Mouse (Mus musculus): ENCODE results near the gene Gm3115. TPM values are rescaled to one million over a fixed set of nuclear protein-coding genes. Genes with fewer than 3 reads are reported as not detected.
"Not testable (repeated sequence)": the region's sequence is repeated elsewhere in the genome, so short reads cannot be mapped to it uniquely, and the experiment has no call there.

Gene Gm3115
- polyA plus RNA-seq (2016; fragmentation: Nextera tagmentation; extraction: Ambion mirVana), result not detected in 2 replicates

- not testable (repeated sequence) for H3K36me3 ChIP-seq; H3K4me3 ChIP-seq; H3K4me2 ChIP-seq; H3K27ac ChIP-seq; ATAC-seq; H3K9ac ChIP-seq; H3K4me1 ChIP-seq; H3K9me3 ChIP-seq (replicated peaks); H3K27me3 ChIP-seq (replicated peaks)
- 33% methylated on average over 3 of the region's 3 CpGs for WGBS (ENCODE audit: insufficient replicate concordance)
Observed at GRCm38 (mm10) chr14:4083820-4084219, at the start of gene Gm3115. TSS of gene Gm3115 (plus strand) at chr14:4084120.

- H3K4me2 ChIP-seq, result peak within 1 kb of the TSS; percentile 41
- H3K27me3 ChIP-seq (replicated peaks); H3K36me3 ChIP-seq; ATAC-seq; H3K9ac ChIP-seq; H3K9me3 ChIP-seq (replicated peaks); H3K27ac ChIP-seq; H3K4me1 ChIP-seq; H3K4me3 ChIP-seq: not testable (repeated sequence)
- WGBS (ENCODE audit: insufficient replicate concordance), result 10% methylated on average over 33 of the region's 37 CpGs
Observed at GRCm38 (mm10) chr14:4110426-4110825, 26.5 kb downstream of the Gm3115 start, which contains the start of gene Gm8108. TSS of gene Gm8108 (plus strand) at chr14:4110526.

GRCm38 (mm10) chr14:4141646-4142045, 57.7 kb downstream of the Gm3115 start:
- H3K4me2 ChIP-seq; H3K9ac ChIP-seq; H3K4me3 ChIP-seq; H3K27ac ChIP-seq; H3K36me3 ChIP-seq; ATAC-seq; H3K4me1 ChIP-seq; H3K27me3 ChIP-seq (replicated peaks); H3K9me3 ChIP-seq (replicated peaks): not testable (repeated sequence)
- WGBS (ENCODE audit: insufficient replicate concordance), result 76% methylated on average over 4 of the region's 4 CpGs

Other genes starting within 250 kb of the Gm3115 start
- not detected in 2 replicates for gene Gm3033, start 237.9 kb upstream of the Gm3115 start, polyA plus RNA-seq (2016; fragmentation: Nextera tagmentation; extraction: Ambion mirVana)
- not detected in 2 replicates for gene Gm2916, start 199.9 kb upstream of the Gm3115 start, polyA plus RNA-seq (2016; fragmentation: Nextera tagmentation; extraction: Ambion mirVana)
- gene Gm3029, start 152.4 kb upstream of the Gm3115 start, polyA plus RNA-seq (2016; fragmentation: Nextera tagmentation; extraction: Ambion mirVana), result not detected in 2 replicates
- gene Gm3095, start 120.6 kb upstream of the Gm3115 start, polyA plus RNA-seq (2016; fragmentation: Nextera tagmentation; extraction: Ambion mirVana), result not detected in 2 replicates
- gene Gm3099, start 85.7 kb upstream of the Gm3115 start, polyA plus RNA-seq (2016; fragmentation: Nextera tagmentation; extraction: Ambion mirVana), result not detected in 2 replicates
- gene Gm5796, start 60.2 kb upstream of the Gm3115 start, polyA plus RNA-seq (2016; fragmentation: Nextera tagmentation; extraction: Ambion mirVana), result not detected in 2 replicates
- not detected in 2 replicates for gene Gm8108, start 26.4 kb downstream of the Gm3115 start, polyA plus RNA-seq (2016; fragmentation: Nextera tagmentation; extraction: Ambion mirVana)
- gene Gm3127, start 80.9 kb downstream of the Gm3115 start, polyA plus RNA-seq (2016; fragmentation: Nextera tagmentation; extraction: Ambion mirVana), result not detected in 2 replicates
- not detected in 2 replicates for gene Gm2974, start 98.5 kb downstream of the Gm3115 start, polyA plus RNA-seq (2016; fragmentation: Nextera tagmentation; extraction: Ambion mirVana)
- gene Gm3138, start 165.5 kb downstream of the Gm3115 start, polyA plus RNA-seq (2016; fragmentation: Nextera tagmentation; extraction: Ambion mirVana), result not detected in 2 replicates
- gene Gm3149, start 233.2 kb downstream of the Gm3115 start, polyA plus RNA-seq (2016; fragmentation: Nextera tagmentation; extraction: Ambion mirVana), result not detected in 2 replicates

Measured in liver, embryonic 12.5 days (tissue).